Mouse (Mus musculus) brown adipose tissue, adult 24 weeks (tissue): ENCODE measurements around the gene Fmo5. TPM values are rescaled to one million over a fixed set of nuclear protein-coding genes. Genes with fewer than 3 reads are reported as not detected.

ENCODE experiments used
- polyA plus RNA-seq: library from polyadenylated mRNA; stranded (reverse); fragments of >200 nt; gene quantifications from 2 replicates; pipeline ENCODE4 v1.2.4, GENCODE M21; 2012; ENCODE audit not compliant: missing spikeins, insufficient read depth, insufficient read length

Fmo5 gene
- polyA plus RNA-seq, 1 experiment = 19.2 TPM

Other genes starting within 250 kb of the Fmo5 start
- not detected in 2 replicates for gene Olfr1402, start 206.8 kb upstream of the Fmo5 start, polyA plus RNA-seq
- 7.8 and 8.6 TPM in 2 replicates for gene Chd1l, start 18.6 kb upstream of the Fmo5 start, polyA plus RNA-seq
- gene Prkab2, start 29.4 kb downstream of the Fmo5 start, polyA plus RNA-seq = 4.3 and 9.1 TPM in 2 replicates
- gene Gm17651, start 45.9 kb downstream of the Fmo5 start, polyA plus RNA-seq = not detected in 2 replicates